Mouse (Mus musculus) forebrain, embryonic 12.5 days (tissue): ENCODE results near the gene Zfp526. TPM values are rescaled to one million over a fixed set of nuclear protein-coding genes. Genes with fewer than 3 reads are reported as not detected.

Experiments
- ATAC-seq: fragments of 200-750 bp; cut with Nextera tagmentation; 2 replicates; pipeline ENCODE4 v1.8.0; 2017; ENCODE audit warnings: moderate TSS enrichment; ENCODE audit not compliant: low FRiP score
- H3K27ac ChIP-seq: fragments of 300-500 bp; sonication (generic); 2 replicates; pipeline ENCODE4 v1.5.1; 2016; ENCODE audit warnings: mild to moderate bottlenecking
- H3K27me3 ChIP-seq: fragments of 300-500 bp; sonication (generic); 2 replicates; pipeline ENCODE4 v1.6.1; 2016; ENCODE audit warnings: mild to moderate bottlenecking
- H3K36me3 ChIP-seq: fragments of 300-500 bp; sonication (generic); replicated peaks from 2 replicates; pipeline ENCODE4 v1.6.1; 2016; ENCODE audit warnings: mild to moderate bottlenecking
- H3K4me1 ChIP-seq: fragments of 300-500 bp; sonication (generic); 2 replicates; pipeline ENCODE4 v1.6.1; 2016
- H3K4me2 ChIP-seq: fragments of 300-500 bp; sonication (generic); 2 replicates; pipeline ENCODE4 v1.6.1; 2016; ENCODE audit warnings: mild to moderate bottlenecking, moderate library complexity
- H3K4me3 ChIP-seq: fragments of 300-500 bp; sonication (generic); replicated peaks from 2 replicates; pipeline ENCODE4 v1.5.1; 2016; ENCODE audit warnings: mild to moderate bottlenecking
- H3K9ac ChIP-seq: fragments of 300-500 bp; sonication (generic); 2 replicates; pipeline ENCODE4 v1.6.1; 2016; ENCODE audit warnings: mild to moderate bottlenecking
- H3K9me3 ChIP-seq: fragments of 300-500 bp; sonication (generic); 2 replicates; pipeline ENCODE4 v1.6.1; 2016
- WGBS: fragments of 180-500 bp; shearing (Covaris S2); methylation state at CpG from one replicate; pipeline ENCODE4 v1.1.7; 2016; 5-methylcytosine and 5-hydroxymethylcytosine counted together
- polyA plus RNA-seq: library from polyadenylated mRNA; unstranded; fragments of >200 nt; fragmentation: Nextera tagmentation; extraction: Ambion mirVana; gene quantifications from 2 replicates; pipeline ENCODE4 v1.2.1, GENCODE M21; 2016

Gene Zfp526
- polyA plus RNA-seq, 1 experiment from 2014 or later: 2.7 TPM

DNA sequence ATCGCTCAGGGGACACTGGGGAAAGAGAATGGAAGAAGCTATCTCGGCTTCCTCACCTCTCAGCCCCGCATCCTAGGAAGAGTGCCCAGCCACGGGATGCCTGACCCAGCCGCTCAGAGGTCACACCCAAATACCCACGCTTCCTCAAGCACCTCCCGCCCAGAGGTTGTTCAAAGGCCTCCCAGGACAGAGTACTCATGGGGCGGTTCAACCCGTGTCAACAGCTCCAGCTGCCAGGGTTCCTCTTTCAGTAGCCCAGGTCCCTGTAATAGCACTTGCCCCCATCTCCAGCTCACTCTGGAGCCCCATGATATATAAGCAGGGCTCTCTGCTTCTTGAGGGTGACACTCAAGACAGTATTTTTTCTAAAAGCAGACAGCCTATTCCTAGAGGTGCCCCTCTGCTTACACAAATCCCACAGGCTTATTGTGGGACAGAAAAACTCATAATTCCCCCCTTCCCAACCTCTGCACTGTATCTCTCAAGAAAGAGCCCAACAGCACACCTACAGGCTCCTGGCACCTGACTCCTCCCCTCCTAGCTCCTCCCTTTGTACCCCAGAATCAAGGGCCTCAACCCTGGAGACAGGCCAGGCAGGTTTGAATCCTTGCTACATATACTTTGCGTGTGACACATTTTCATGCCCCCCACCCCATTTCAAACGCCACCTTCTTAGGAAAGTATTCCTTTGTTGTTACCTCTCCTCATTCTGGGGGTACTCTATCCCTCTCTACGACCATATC, 3.4 kb upstream of the Zfp526 start:
- H3K9ac ChIP-seq: no peak overlapping the region
- 74% methylated on average over 12 of the region's 12 CpGs for WGBS
- no peak for ATAC-seq
- peak overlapping the region; percentile 95 for H3K4me2 ChIP-seq
- H3K36me3 ChIP-seq: 0 out of 2 replicates have a peak, but pooled peaks cover 4% of the 10 kb centered on the region
- H3K9me3 ChIP-seq: no peaks in the 10 kb centered on the region
- H3K27ac ChIP-seq: no peak overlapping the region
- H3K27me3 ChIP-seq: no peaks in the 10 kb centered on the region
- H3K4me1 ChIP-seq: peaks cover 40% of the 10 kb centered on the region
- H3K4me3 ChIP-seq: no peak overlapping the region

DNA sequence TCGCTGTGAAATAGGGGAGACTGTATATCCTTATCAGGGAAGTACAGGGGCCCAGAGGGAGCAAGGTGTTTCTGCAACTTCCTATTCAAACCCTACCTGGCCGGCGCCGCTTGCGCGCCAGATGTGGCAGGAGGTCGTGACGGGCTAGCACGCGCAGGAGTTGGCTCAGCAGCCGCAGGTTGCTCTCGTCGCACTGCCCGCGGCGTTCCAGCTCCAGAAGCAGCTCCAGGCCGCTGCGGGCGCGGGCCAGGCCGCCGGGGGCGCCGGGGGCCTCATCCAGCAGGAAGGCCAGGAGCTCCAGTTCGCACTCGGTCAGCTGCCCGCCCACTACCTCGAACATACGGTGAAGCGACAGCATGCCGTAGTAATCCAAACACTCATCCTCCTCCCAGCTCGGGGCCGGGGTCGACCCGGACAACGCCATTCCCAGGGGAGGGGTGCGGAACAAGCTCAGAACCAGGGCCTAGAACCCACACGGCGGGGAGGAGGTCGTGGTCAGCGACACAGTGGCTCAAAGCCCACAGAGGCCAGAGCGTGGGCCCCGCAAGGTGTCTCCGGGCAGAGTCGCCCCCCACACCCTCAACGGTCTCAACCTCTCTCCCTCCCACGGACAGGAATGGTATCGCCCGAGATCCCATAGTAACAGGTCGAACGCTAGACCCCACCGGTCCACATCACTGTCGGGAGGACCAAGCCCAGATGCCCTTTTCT, 2.4 kb upstream of the Zfp526 start:
- Histone ChIP-seq H3K36me3 (peaks cover 10% of the 10 kb centered on the region; the same call in 1 of the 2 replicates), H3K9ac (peak overlapping the region; percentile 80), H3K4me3 (peak overlapping the region; percentile 69), H3K4me1 (peaks cover 40% of the 10 kb centered on the region), H3K4me2 (peak overlapping the region; percentile 95), H3K9me3 (no peaks in the 10 kb centered on the region), H3K27ac (peak overlapping the region; percentile 70), H3K27me3 (no peaks in the 10 kb centered on the region)
- ATAC-seq: peak; percentile 27; the same call in 1 of the 2 replicates
- WGBS: under 1% methylated on average over 53 of the region's 53 CpGs

DNA sequence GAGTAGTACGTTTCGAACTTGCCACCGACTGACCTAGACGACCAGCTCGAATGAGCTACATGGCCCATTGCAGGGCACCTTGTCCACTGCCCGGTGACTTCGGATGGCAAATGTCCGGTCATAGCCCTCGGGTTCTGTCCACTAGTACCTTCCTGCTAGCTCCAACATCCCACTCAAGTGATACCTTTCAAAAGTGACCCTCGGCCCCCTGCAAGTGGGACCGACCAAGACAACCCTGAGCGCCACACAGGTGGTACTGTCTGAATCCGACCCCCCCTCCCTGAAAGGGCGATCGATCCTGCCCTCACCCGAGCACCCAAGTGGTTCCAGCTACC, 1.8 kb upstream of the Zfp526 start:
- no peaks in the 10 kb centered on the region for H3K9me3 ChIP-seq
- H3K27ac ChIP-seq: peak overlapping the region; percentile 70
- H3K4me2 ChIP-seq: peak overlapping the region; percentile 95
- ATAC-seq: peak; percentile 24; the same call in 1 of the 2 replicates
- H3K4me3 ChIP-seq: peak overlapping the region; percentile 69
- peaks cover 15% of the 10 kb centered on the region for H3K36me3 ChIP-seq
- H3K9ac ChIP-seq: peak overlapping the region; percentile 80
- H3K4me1 ChIP-seq: peaks cover 40% of the 10 kb centered on the region
- under 1% methylated on average over 16 of the region's 16 CpGs for WGBS
- H3K27me3 ChIP-seq: no peaks in the 10 kb centered on the region

GRCm38 (mm10) chr7:25219756-25220456, 1.3 kb upstream of the Zfp526 start:
- ATAC-seq: peak; percentile 71
- 4% methylated on average over 31 of the region's 31 CpGs for WGBS
- Histone ChIP-seq H3K27ac (peak overlapping the region; percentile 70; the same call in 1 of the 2 replicates), H3K9me3 (no peaks in the 10 kb centered on the region), H3K4me2 (peak overlapping the region; percentile 95), H3K27me3 (no peaks in the 10 kb centered on the region), H3K9ac (peak overlapping the region; percentile 80), H3K4me1 (peaks cover 40% of the 10 kb centered on the region), H3K36me3 (peaks cover 20% of the 10 kb centered on the region), H3K4me3 (peak overlapping the region; percentile 69)

GRCm38 (mm10) chr7:25220457-25221101, 646 bp upstream of the Zfp526 start, which contains the start of gene Dedd2:
Gene Dedd2, minus strand, starts transcription at chr7:25220615.
- H3K9ac ChIP-seq: peak within 1 kb of the TSS; percentile 80
- H3K27ac ChIP-seq: peak within 1 kb of the TSS; percentile 84
- H3K4me1 ChIP-seq: peaks cover 40% of the 10 kb centered on the region
- no peak for ATAC-seq
- WGBS: 9% methylated on average over 20 of the region's 20 CpGs
- H3K4me2 ChIP-seq: peak within 1 kb of the TSS; percentile 95
- peak within 1 kb of the TSS; percentile 69 for H3K4me3 ChIP-seq
- peaks cover 23% of the 10 kb centered on the region for H3K36me3 ChIP-seq
- H3K9me3 ChIP-seq: no peaks in the 10 kb centered on the region
- no peaks in the 10 kb centered on the region for H3K27me3 ChIP-seq

DNA sequence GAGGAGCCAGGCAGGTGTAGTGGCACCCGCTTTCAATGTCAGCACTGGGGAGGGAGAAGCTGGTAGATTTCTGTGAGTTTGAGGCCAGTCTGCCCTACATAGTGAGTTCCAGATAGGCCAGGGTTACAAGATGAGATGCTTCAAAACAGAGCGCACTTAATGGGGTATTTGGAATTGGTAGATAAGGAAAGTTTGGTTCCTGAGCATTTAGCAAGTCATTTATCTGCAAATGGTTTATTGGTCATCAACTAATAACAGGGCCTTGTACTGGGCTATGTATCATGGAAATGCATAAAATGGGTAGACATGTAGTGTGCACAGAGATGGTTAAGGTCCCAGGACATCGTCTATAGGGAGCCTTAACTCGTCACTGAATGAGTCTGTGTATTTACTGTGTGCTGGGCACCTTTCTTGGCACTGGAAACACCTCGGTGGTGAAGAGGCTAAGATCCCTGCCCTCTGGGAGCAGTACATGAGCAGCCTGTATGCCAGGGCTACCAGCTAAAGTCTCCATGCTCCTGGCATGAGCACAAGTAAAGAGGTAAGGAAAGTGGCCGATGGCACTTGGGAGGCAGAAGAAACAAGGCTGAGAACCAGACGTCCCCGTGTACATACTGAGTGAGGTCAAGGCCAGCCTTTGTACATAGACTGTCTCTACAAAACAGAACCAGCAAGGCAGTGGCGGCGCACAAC, 1.2 kb downstream of the Zfp526 start:
- Histone ChIP-seq H3K4me3 (peak overlapping the region; percentile 69), H3K27me3 (no peaks in the 10 kb centered on the region), H3K9me3 (no peaks in the 10 kb centered on the region), H3K4me2 (peak overlapping the region; percentile 95), H3K9ac (peak overlapping the region; percentile 80), H3K27ac (no peak overlapping the region), H3K4me1 (peaks cover 40% of the 10 kb centered on the region), H3K36me3 (peaks cover 41% of the 10 kb centered on the region)
- WGBS: 85% methylated on average over 10 of the region's 10 CpGs
- no peak for ATAC-seq

DNA sequence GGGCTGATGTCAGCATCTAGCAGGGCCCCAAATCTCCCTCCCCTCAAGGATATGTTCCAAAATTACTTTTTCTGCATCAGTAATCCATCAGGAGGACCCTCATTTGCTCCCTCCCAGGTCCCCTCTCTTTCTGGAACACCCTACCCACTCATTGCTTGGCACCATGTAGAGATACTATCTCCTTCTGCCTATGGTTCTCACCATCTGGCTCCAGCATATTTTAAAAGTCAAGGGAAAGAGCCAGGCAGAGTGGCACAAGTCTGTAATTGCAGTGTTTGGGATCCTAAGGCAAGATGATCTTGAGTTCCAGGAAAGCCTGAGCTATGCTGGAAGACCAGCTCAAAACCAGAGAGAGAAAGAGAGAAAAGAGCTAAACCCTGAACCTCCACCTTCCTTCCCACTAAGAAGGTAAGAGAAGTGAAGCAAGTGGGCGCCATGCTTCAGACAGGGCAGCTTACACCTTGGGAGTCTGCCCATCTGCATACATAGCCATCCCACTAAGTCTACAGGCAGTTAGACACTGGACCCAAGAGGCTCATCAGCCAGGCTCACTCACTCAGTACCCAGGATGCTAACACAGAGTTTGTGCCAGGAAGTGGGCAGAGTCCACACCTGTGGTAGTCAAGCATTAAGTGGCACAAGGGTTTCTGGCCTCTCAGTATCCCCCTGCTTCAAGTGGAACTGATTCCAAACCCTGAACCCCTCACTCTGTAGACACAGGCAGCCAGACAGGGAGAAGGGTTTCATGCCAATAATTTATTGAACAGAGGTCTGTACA, 6.5 kb downstream of the Zfp526 start:
- WGBS: 100% methylated on average over 1 of the region's 1 CpGs
- no peaks in the 10 kb centered on the region for H3K9me3 ChIP-seq
- H3K4me2 ChIP-seq: no peak overlapping the region
- no peaks in the 10 kb centered on the region for H3K27me3 ChIP-seq
- H3K4me1 ChIP-seq: peaks cover 1% of the 10 kb centered on the region; the same call in 1 of the 2 replicates
- no peak for ATAC-seq
- no peak overlapping the region for H3K9ac ChIP-seq
- no peak overlapping the region for H3K27ac ChIP-seq
- H3K36me3 ChIP-seq: peaks cover 94% of the 10 kb centered on the region
- H3K4me3 ChIP-seq: no peak overlapping the region

- H3K9me3 ChIP-seq: no peaks in the 10 kb centered on the region
- H3K9ac ChIP-seq: no peak overlapping the region
- H3K36me3 ChIP-seq: peaks cover 91% of the 10 kb centered on the region
- H3K4me3 ChIP-seq: no peak overlapping the region
- H3K27ac ChIP-seq: no peak overlapping the region
- peaks cover 12% of the 10 kb centered on the region for H3K4me1 ChIP-seq
- no peaks in the 10 kb centered on the region for H3K27me3 ChIP-seq
- H3K4me2 ChIP-seq: no peak overlapping the region
- no peak for ATAC-seq
- WGBS: 90% methylated on average over 9 of the region's 9 CpGs
Observed at GRCm38 (mm10) chr7:25230690-25231285, 9.6 kb downstream of the Zfp526 start.

DNA sequence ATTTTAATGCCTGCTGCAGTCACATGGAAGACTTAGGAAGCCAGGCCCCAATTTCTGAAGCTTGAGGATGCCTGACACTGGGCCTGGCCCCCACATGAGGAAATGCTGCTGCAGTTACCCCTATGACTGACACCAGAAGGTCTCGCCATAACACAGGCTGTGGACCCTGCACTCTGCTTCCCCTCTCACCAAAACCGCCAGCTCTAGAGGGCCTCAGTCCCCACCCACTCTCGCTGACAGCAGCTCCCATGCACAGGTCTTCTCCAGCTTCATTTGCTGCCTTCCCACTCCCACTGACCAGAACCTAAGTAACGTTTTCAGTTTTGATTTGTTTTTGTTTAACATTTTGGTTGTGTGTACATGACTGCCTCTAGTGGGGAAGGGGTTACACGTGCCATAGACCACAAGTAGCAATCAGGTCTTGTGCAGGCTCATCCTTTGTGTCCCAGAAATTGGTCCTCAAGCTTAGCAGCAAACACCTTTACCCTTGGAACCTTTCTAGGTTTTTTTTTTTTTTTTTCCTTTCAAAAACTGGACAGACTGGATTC, 10.9 kb downstream of the Zfp526 start:
- Histone ChIP-seq H3K4me1 (peaks cover 25% of the 10 kb centered on the region), H3K36me3 (peaks cover 77% of the 10 kb centered on the region), H3K27ac (no peak overlapping the region), H3K4me3 (no peak overlapping the region), H3K27me3 (no peaks in the 10 kb centered on the region), H3K9ac (no peak overlapping the region), H3K4me2 (no peak overlapping the region), H3K9me3 (no peaks in the 10 kb centered on the region)
- 65% methylated on average over 5 of the region's 5 CpGs for WGBS
- no peak for ATAC-seq

- no peak overlapping the region for H3K9ac ChIP-seq
- H3K4me1 ChIP-seq: peaks cover 25% of the 10 kb centered on the region
- peaks cover 68% of the 10 kb centered on the region for H3K36me3 ChIP-seq
- H3K27me3 ChIP-seq: no peaks in the 10 kb centered on the region
- no peaks in the 10 kb centered on the region for H3K9me3 ChIP-seq
- 83% methylated on average over 2 of the region's 2 CpGs for WGBS
- no peak for ATAC-seq
- H3K27ac ChIP-seq: no peak overlapping the region
- H3K4me3 ChIP-seq: no peak overlapping the region
- no peak overlapping the region for H3K4me2 ChIP-seq
Observed at GRCm38 (mm10) chr7:25233061-25233460, 11.8 kb downstream of the Zfp526 start.
